Mouse (Mus musculus) embryonic fibroblast, embryonic 13.5 days (primary cell): ENCODE measurements at regions not wholly inside any gene's neighbourhood (a gene's known extent, or its start where the extent isn't known, plus 50 kb on each side); places are given as distances from the start of the nearest gene placed in this dataset.

Source experiments
- H3K27ac ChIP-seq: 2 replicates; pipeline ENCODE4 v1.5.1; 2012; ENCODE audit warnings: low read length, control low read depth, inconsistent platforms; ENCODE audit not compliant: insufficient read depth
- H3K4me1 ChIP-seq: 2 replicates; pipeline ENCODE4 v1.6.1; 2011; ENCODE audit warnings: low read length; ENCODE audit not compliant: control insufficient read depth, insufficient read depth
- H3K4me3 ChIP-seq: 2 replicates; pipeline ENCODE4 v1.5.1; 2011; ENCODE audit warnings: mild to moderate bottlenecking, control low read depth, low read length; ENCODE audit not compliant: insufficient read depth
- CTCF ChIP-seq: IDR thresholded peaks from 2 replicates; pipeline ENCODE4 v1.5.1; 2011; ENCODE audit warnings: mild to moderate bottlenecking, control low read depth, low read length, moderate library complexity, borderline replicate concordance; ENCODE audit not compliant: insufficient read depth
- POLR2A ChIP-seq: IDR thresholded peaks from 2 replicates; pipeline ENCODE4 v1.6.1; 2011; ENCODE audit warnings: low read depth, mild to moderate bottlenecking, control low read depth, low read length, moderate library complexity

DNA sequence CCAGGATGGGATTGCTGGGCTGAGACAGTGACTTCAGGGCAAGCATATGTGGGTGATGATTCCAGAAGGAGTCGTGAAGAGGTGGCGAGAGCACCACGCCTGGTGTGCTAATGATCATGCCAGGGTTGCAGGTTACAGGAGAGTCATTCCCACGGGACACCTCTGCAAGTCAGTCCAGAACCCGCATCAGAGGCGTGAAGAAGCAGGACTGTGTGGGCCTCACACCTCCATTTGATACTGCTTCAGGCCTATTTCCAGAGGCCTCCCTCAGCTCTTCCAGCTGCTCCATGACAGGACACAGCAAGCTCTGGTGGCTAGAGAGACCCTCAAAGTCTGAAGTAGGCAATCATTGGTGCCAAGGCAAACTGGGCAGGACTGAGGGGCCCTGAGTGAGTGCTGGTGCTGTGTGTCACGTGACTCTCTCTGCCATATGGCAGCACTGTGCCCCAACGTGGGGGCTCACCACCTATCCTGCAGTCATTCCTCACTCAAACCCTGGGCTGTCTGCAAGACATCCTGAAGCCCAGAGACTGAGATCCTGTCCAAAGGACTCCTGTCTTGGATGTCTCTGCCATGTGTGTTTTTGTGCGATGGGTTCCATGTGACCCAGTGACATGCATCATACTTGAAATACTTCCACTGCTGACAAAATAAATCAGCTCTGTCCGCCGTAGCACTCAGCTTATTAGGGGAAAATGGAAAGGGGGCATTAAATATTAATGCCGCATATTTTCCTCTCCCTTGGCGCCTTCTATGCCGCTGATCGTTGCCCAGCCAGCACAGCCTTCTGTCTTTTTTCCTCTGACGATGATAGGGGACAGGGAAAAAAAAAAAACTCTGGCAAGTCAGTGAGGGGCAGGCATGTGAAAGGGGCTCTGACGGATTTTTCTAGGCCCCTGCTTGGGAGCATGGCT is 247.6 kb upstream of the Habp2 start:
- H3K4me3 ChIP-seq, result no peak overlapping the region
- H3K27ac ChIP-seq, result no peak overlapping the region
- H3K4me1 ChIP-seq, result 0 out of 2 replicates have a peak, but pooled peaks cover 2% of the 10 kb centered on the region
- no peak for TF ChIP-seq CTCF
- TF ChIP-seq POLR2A, result no peak

DNA sequence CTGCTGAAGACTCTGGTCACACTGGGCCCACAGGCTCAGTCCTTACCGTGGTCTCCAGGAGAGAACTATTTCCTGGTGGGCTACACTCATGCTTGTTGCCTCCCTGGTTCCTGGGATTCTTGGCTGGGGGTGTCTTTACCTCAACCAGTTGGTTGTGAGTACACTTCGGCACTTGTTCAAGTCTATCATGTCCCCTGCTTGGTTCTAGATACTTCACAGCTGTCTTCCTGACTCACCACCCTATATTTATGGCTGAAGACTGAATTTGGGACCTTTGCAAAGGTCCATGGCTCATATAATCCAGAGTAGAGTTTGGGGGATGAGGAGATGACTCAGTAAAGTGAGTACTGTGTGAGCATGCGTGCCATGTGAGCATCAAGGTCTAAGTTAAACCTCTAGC is 245.0 kb upstream of the Habp2 start:
- H3K4me3 ChIP-seq, result no peak overlapping the region
- 0 out of 2 replicates have a peak, but pooled peaks cover 2% of the 10 kb centered on the region for H3K4me1 ChIP-seq
- no peak overlapping the region for H3K27ac ChIP-seq
- no peak for TF ChIP-seq POLR2A
- no peak for TF ChIP-seq CTCF

DNA sequence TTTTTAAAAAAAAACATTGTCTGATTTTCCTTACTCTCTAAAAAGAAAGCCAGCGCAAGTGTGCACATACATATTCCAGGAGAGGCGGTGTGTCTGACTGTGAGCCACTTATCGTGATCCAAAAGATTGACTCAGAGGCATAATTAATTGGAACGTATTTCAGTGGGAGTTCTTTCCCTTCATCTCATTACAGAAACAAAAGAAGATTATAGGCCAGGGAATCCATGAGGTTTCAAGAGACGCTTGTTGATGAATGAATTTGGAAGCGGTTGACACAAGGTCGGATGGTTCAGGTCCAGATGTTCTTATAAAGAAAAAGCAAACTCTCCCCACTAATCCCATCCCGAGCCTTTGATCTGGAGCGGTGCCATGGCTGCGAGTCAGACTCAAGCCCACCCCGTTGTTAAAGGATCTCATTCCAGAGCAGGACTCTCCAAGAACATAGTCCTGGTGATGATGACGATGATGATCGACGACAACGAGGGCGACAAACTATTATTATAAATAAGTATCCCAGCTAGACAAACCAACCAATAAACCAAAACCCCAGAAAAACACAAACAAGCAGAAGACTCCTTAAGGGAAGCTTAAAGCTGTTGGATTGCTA is 240.1 kb upstream of the Habp2 start:
- no peaks in the 10 kb centered on the region for H3K4me1 ChIP-seq
- H3K4me3 ChIP-seq, result no peak overlapping the region
- no peak for TF ChIP-seq CTCF
- TF ChIP-seq POLR2A, result no peak
- H3K27ac ChIP-seq, result no peak overlapping the region

DNA sequence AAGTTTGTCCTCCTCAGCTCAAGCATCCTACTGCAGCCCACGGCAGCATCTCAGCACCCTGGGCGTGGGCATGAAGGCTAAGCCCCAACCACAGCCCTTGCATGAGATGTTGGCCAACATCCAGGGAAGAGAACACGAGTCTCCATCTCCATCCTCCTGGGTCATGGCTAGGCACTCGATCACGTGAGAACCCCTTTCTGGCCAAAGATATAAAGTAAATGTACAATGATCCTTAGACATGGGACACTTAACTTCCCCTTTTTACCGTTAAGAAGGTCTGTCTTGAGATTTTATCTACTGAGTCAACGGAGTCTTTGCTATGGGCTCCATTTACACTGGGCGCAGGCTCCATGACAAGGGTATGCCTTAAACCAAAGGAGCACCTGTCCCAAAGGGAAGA is 232.8 kb upstream of the Habp2 start:
- Histone ChIP-seq H3K27ac (no peak overlapping the region), H3K4me1 (no peaks in the 10 kb centered on the region), H3K4me3 (no peak overlapping the region)
- no peak for TF ChIP-seq CTCF
- no peak for TF ChIP-seq POLR2A

DNA sequence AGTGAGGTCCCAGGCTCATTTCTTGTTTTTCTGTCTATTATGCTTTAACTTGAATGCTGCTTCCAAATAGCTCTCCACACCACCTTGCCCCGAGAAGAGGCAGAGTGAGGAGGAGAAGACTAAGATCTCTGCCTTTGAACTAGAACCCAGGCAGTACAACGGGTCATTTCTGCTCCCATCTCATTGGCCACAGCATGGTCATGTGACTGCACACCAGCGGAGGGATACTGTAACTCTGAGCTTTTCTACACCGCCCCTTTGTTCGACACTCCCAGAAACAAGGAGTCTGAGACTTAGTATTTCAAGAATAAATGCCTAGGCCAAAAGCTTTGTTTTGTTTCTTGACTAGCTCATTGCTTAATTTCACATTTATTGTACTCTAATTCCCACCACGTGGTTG is 230.5 kb upstream of the Habp2 start:
- Histone ChIP-seq H3K27ac (no peak overlapping the region), H3K4me3 (no peak overlapping the region), H3K4me1 (no peaks in the 10 kb centered on the region)
- TF ChIP-seq CTCF, result no peak
- no peak for TF ChIP-seq POLR2A

DNA sequence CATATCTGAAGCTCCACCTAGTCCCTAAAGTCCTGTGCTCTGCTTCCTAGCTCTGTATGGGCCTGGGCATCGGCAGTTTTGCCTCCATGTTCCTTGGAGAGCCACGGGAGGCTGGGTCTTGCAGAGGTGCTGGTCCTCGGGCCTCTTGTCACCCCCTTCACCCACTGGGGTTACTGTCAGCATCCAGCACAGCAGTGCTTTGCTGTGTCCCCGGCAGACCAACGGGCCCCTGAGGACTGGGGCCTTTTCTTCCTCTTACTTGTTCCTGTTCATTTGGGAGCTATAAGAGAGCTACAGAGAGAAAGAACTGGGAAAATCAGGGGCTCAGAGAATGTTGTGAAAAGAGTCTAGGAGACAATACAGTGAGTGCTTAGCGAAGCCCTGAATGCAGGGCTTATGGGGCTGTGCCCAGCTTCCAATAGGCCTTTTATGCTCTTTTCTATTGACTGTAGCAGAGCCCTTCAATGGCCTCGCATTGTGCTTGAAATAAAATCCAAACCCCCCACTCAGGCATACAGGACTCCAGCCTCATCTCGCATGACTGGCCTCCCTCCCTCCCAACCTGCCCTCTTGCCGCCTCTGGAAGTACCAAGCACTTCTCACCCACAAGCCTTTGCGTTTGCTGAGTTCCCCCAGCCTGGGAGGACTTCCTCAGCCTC is 224.9 kb upstream of the Habp2 start:
- TF ChIP-seq POLR2A, result no peak
- TF ChIP-seq CTCF, result no peak
- H3K4me1 ChIP-seq, result no peaks in the 10 kb centered on the region
- no peak overlapping the region for H3K4me3 ChIP-seq
- no peak overlapping the region for H3K27ac ChIP-seq

DNA sequence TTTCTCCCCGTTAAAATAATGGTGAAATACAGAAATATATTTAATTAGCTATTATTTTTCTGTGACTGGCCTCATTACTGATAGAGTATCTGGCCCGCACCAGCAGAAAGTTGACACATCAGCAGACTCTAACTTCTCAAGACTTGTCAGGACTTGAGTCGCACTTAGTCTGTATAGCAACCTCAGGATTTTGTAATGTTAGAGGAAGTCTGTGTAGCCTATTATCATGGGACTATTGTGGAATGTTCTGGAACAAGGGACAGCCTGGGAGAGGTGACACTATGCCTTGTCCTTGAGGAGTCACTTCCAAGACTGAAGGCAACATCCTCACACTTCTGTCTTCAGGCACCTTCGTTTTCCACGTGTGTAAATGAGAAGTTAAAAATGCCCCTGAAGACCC is 223.8 kb upstream of the Habp2 start:
- no peak for TF ChIP-seq CTCF
- TF ChIP-seq POLR2A, result no peak
- H3K4me1 ChIP-seq, result no peaks in the 10 kb centered on the region
- no peak overlapping the region for H3K4me3 ChIP-seq
- no peak overlapping the region for H3K27ac ChIP-seq

DNA sequence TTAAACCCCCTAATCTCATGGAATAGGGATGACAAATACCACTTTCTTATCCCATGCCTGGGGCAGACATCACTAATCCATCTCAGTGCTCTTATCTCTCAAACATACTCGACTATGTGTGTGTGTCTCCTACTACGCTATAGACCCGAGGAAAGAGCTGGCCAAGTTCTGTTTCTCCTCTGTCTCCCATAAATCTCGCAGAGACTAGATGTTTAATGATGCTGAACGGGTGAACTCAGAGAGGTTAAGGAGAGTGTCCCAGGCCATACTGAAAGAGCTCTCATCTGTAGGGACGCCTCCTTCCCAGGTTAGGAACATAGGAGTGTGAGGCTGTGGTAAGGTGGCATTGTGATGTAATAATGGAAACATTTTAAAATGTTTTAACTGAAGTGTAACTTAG is 221.2 kb upstream of the Habp2 start:
- H3K27ac ChIP-seq, result no peak overlapping the region
- no peaks in the 10 kb centered on the region for H3K4me1 ChIP-seq
- TF ChIP-seq CTCF (no peak), POLR2A (no peak)
- no peak overlapping the region for H3K4me3 ChIP-seq

DNA sequence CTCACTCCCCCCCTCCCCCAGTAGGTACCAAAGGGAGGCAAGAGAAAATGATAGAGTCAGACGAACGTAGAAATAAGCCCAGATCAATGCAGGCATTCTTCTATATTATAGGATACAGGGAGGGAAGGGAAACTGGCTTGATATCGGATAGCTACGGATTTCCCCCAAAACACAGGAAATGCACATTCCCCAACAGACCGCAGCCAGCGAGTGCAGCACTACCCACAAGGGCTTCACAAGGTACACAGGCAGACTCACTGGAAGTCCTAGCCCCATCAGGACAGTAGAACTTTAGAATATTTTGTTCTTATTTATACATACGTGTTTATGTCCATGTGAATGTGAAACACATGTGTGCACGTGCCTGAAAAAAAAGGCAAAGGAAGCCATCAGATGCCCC is 218.8 kb upstream of the Habp2 start:
- no peak overlapping the region for H3K4me3 ChIP-seq
- H3K27ac ChIP-seq, result no peak overlapping the region
- H3K4me1 ChIP-seq, result no peaks in the 10 kb centered on the region
- TF ChIP-seq CTCF (no peak), POLR2A (no peak)

DNA sequence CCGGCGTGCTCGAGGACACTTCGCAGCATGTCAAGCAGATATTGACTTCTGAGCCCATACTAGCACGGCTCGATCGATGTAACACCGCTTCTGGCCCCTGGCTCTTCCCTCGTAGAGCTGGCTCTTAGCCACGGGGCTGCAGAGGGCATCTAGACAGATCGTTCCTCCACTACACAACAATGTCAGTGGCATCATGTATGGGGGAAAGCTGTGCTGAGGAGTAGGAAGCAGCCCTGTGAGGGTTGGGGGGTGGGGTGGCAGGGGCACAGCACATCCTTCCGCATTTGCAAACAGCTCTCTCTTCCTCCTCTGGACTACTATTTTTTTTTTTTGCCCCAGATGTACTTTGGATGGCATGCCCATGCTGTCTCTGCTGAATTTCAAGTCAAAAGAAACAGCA is 218.1 kb upstream of the Habp2 start:
- no peak overlapping the region for H3K4me3 ChIP-seq
- TF ChIP-seq POLR2A, result no peak
- no peak for TF ChIP-seq CTCF
- H3K4me1 ChIP-seq, result no peaks in the 10 kb centered on the region
- no peak overlapping the region for H3K27ac ChIP-seq
